Comparison of ENCODE assay signal across 7 mouse cellular contexts in the genomic region with DNA sequence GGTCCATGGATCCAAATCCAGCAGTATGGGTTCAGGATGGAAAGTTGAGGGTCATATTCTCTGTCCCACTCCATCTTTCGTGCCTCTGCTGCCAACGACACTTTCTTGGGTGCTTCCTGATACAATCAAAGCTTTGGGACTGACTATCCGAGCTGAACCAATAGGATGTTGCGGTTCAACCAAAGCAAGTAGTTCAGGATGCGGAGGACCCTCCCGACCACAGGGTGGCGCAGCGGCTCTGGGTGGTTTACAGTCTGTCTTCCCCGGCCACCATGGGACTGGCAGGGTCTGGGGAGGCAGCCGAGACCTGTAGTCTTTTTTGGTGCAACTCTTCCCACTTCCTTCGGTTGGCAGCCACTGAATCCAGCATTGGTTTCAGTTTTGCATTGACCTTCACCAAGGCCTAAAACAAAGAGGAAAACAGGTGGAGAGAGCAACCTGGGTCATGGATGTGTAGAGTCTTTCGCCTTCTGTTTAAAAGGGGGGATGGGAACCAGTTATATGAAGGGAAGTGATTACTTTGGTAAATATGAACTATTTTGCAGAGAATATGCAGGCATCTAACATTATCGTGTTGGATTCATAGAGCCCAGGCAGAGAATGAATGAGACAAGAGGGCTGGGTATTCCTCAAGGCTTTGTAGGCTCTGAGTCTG. TPM values are rescaled to one million over a fixed set of nuclear protein-coding genes. Genes with fewer than 3 reads are reported as not detected.
DNase-seq lines count a peak whose midpoint lies in the region; ATAC-seq and TF ChIP-seq lines count a peak whose summit lies in the region.

No protein-coding gene starts in this region.

- no peaks in the 10 kb centered on the region for H3K9me3 ChIP-seq in embryonic facial prominence, embryonic 11.5 days (replicated peaks; ENCODE audit: control insufficient read depth, low read length)
- no peaks in the 10 kb centered on the region for H3K9me3 ChIP-seq in heart, embryonic 16.5 days (replicated peaks; ENCODE audit: control insufficient read depth, low read length)

- H3K27ac ChIP-seq in embryonic facial prominence, embryonic 11.5 days (replicated peaks; ENCODE audit: low read depth, low read length): peak overlapping the region; percentile 42
- H3K27ac ChIP-seq in heart, embryonic 16.5 days (ENCODE audit: low read length): no peak overlapping the region
- no peak overlapping the region for H3K27ac ChIP-seq in small intestine, adult 2 months (ENCODE audit: insufficient read depth, low read depth, low read length)

- peak; percentile 90 for DNase-seq in ES-CJ7 (ENCODE audit: low read depth, low spot score)
- peak; percentile 91 for DNase-seq in adrenal gland, postnatal 14 days
- peak; percentile 73 for DNase-seq in embryonic facial prominence, embryonic 11.5 days (ENCODE audit: low spot score)
- peak; percentile 35 for DNase-seq in left cerebral cortex, adult 11 months (ENCODE audit: low spot score)
- peak; percentile 84 for DNase-seq in lung, postnatal 36 days

- WGBS in embryonic facial prominence, embryonic 11.5 days: 38% methylated on average over 13 of the region's 13 CpGs
- WGBS in heart, embryonic 16.5 days: 41% methylated on average over 13 of the region's 13 CpGs
- 52% methylated on average over 13 of the region's 13 CpGs for WGBS in small intestine, adult 2 months

- no peak overlapping the region for H3K9ac ChIP-seq in embryonic facial prominence, embryonic 11.5 days (replicated peaks; ENCODE audit: low read length)
- no peak overlapping the region for H3K9ac ChIP-seq in heart, embryonic 16.5 days (ENCODE audit: low read length)

- no peak overlapping the region for H3K4me3 ChIP-seq in embryonic facial prominence, embryonic 11.5 days (ENCODE audit: low read depth, low read length)
- H3K4me3 ChIP-seq in heart, embryonic 16.5 days (ENCODE audit: low read length): no peak overlapping the region
- H3K4me3 ChIP-seq in small intestine, adult 2 months (ENCODE audit: low read depth, low read length): no peak overlapping the region

- no peak overlapping the region for H3K4me2 ChIP-seq in embryonic facial prominence, embryonic 11.5 days (ENCODE audit: low read depth, low read length)
- peak overlapping the region; percentile 37 for H3K4me2 ChIP-seq in heart, embryonic 16.5 days (ENCODE audit: low read depth, low read length)

- H3K36me3 ChIP-seq in embryonic facial prominence, embryonic 11.5 days (replicated peaks; ENCODE audit: control insufficient read depth, insufficient read depth, low read depth, low read length): no peaks in the 10 kb centered on the region
- H3K36me3 ChIP-seq in heart, embryonic 16.5 days (ENCODE audit: control insufficient read depth, insufficient read depth): no peaks in the 10 kb centered on the region
- H3K36me3 ChIP-seq in small intestine, adult 2 months (ENCODE audit: control insufficient read depth, insufficient read depth, low read length): no peaks in the 10 kb centered on the region

- no peaks in the 10 kb centered on the region for H3K4me1 ChIP-seq in embryonic facial prominence, embryonic 11.5 days (ENCODE audit: control insufficient read depth, insufficient read depth, low read length)
- peaks cover 10% of the 10 kb centered on the region for H3K4me1 ChIP-seq in heart, embryonic 16.5 days (ENCODE audit: control insufficient read depth, insufficient read depth, low read length)
- peaks cover 3% of the 10 kb centered on the region for H3K4me1 ChIP-seq in small intestine, adult 2 months (ENCODE audit: control insufficient read depth, insufficient read depth, insufficient read length, low read length)

- ATAC-seq in embryonic facial prominence, embryonic 11.5 days (replicated peaks; ENCODE audit: insufficient number of reproducible peaks, low FRiP score, low TSS enrichment, low read depth): no peak
- ATAC-seq in heart, embryonic 16.5 days (replicated peaks; ENCODE audit: extremely low read depth, insufficient read depth, low FRiP score): peak; percentile 54; the same call in 1 of the 2 replicates

- peak; percentile 59 for TF ChIP-seq CTCF in small intestine, adult 2 months (IDR thresholded peaks at IDR 0.05; ENCODE audit: extremely low read depth, insufficient read length, insufficient replicate concordance, low read depth, low read length)

- no peaks in the 10 kb centered on the region for H3K27me3 ChIP-seq in embryonic facial prominence, embryonic 11.5 days (ENCODE audit: control insufficient read depth, insufficient read depth, low read length)
- no peaks in the 10 kb centered on the region for H3K27me3 ChIP-seq in heart, embryonic 16.5 days (ENCODE audit: control insufficient read depth, insufficient read depth, low read length)
- no peaks in the 10 kb centered on the region for H3K27me3 ChIP-seq in small intestine, adult 2 months (ENCODE audit: control insufficient read depth, insufficient read depth, low read length)

- TF ChIP-seq POLR2A in small intestine, adult 2 months (IDR thresholded peaks at IDR 0.05; ENCODE audit: low read depth, low read length): no peak

RNA-seq across cellular contexts. Expression of a gene that starts 9.2 kb away (rescaled TPM):
- total RNA-seq in adrenal gland, postnatal 14 days (2021): 2.3 and 3.8 TPM in 2 replicates
- 11.7 and 13.8 TPM in 2 replicates for polyA plus RNA-seq in embryonic facial prominence, embryonic 11.5 days (2014; fragmentation: Nextera tagmentation; extraction: Ambion mirVana)
- 5.7 and 6.2 TPM in 2 replicates for polyA plus RNA-seq in heart, embryonic 16.5 days (2015; fragmentation: Nextera tagmentation; extraction: Ambion mirVana)
- 1.1 and 1.3 TPM in 2 replicates for polyA plus RNA-seq in small intestine, adult 2 months (2012; rRNA removed)

RNA-seq across cellular contexts. Expression of a gene that starts 13.0 kb away (rescaled TPM):
- total RNA-seq in adrenal gland, postnatal 14 days (2021): 0.34 and 0.44 TPM in 2 replicates
- polyA plus RNA-seq in embryonic facial prominence, embryonic 11.5 days (2014; fragmentation: Nextera tagmentation; extraction: Ambion mirVana): 0.31 and 0.70 TPM in 2 replicates
- 1.4 and 1.6 TPM in 2 replicates for polyA plus RNA-seq in heart, embryonic 16.5 days (2015; fragmentation: Nextera tagmentation; extraction: Ambion mirVana)
- 0.09 and 0.11 TPM in 2 replicates for polyA plus RNA-seq in small intestine, adult 2 months (2012; rRNA removed)

RNA-seq across cellular contexts. Expression of a gene that starts 52.6 kb away (rescaled TPM):
- total RNA-seq in adrenal gland, postnatal 14 days (2021): 14.7 and 15.1 TPM in 2 replicates
- polyA plus RNA-seq in embryonic facial prominence, embryonic 11.5 days (2014; fragmentation: Nextera tagmentation; extraction: Ambion mirVana): 8.0 and 9.0 TPM in 2 replicates
- polyA plus RNA-seq in heart, embryonic 16.5 days (2015; fragmentation: Nextera tagmentation; extraction: Ambion mirVana): 12.3 and 13.5 TPM in 2 replicates
- 2.9 and 5.9 TPM in 2 replicates for polyA plus RNA-seq in small intestine, adult 2 months (2012; rRNA removed)

Comparison
In these comparisons a context has a peak if more than half of its experiments do, and no peak if none do; other contexts are left out.
1. DNase-seq: peak in every context shown above with its lines; median percentile 91 in adrenal gland, postnatal 14 days; 90 in ES-CJ7; 84 in lung, postnatal 36 days; 73 in embryonic facial prominence, embryonic 11.5 days; 35 in left cerebral cortex, adult 11 months.